Mouse (Mus musculus) stomach, embryonic 16.5 days (tissue): ENCODE results near the gene Abr. TPM values are rescaled to one million over a fixed set of nuclear protein-coding genes. Genes with fewer than 3 reads are reported as not detected.

Experiments used
- ATAC-seq: fragments of 200-750 bp; cut with Nextera tagmentation; 2 replicates; pipeline ENCODE4 v1.8.0; 2017; ENCODE audit warnings: moderate number of reproducible peaks, moderate TSS enrichment; ENCODE audit not compliant: insufficient read depth, low FRiP score
- H3K27ac ChIP-seq: fragments of 300-500 bp; sonication (generic); 2 replicates; pipeline ENCODE4 v1.5.1; 2014; ENCODE audit warnings: low read length
- H3K27me3 ChIP-seq: fragments of 300-500 bp; sonication (generic); 2 replicates; pipeline ENCODE4 v1.6.1; 2014; ENCODE audit warnings: low read length, control low read depth, mixed read lengths; ENCODE audit not compliant: control insufficient read depth, insufficient read depth
- H3K36me3 ChIP-seq: fragments of 300-500 bp; sonication (generic); 2 replicates; pipeline ENCODE4 v1.6.1; 2014; ENCODE audit warnings: low read length; ENCODE audit not compliant: control insufficient read depth, insufficient read depth
- H3K4me1 ChIP-seq: fragments of 300-500 bp; sonication (generic); 2 replicates; pipeline ENCODE4 v1.6.1; 2014; ENCODE audit warnings: low read length, control low read depth, mixed read lengths; ENCODE audit not compliant: control insufficient read depth, insufficient read depth
- H3K4me2 ChIP-seq: fragments of 300-500 bp; sonication (generic); 2 replicates; pipeline ENCODE4 v1.6.1; 2014; ENCODE audit warnings: low read depth, low read length, mixed read lengths
- H3K4me3 ChIP-seq: fragments of 300-500 bp; sonication (generic); replicated peaks from 2 replicates; pipeline ENCODE4 v1.5.1; 2014; ENCODE audit warnings: mild to moderate bottlenecking, low read length
- H3K9ac ChIP-seq: fragments of 300-500 bp; sonication (generic); 2 replicates; pipeline ENCODE4 v1.6.1; 2014; ENCODE audit warnings: low read length
- H3K9me3 ChIP-seq: fragments of 300-500 bp; sonication (generic); replicated peaks from 2 replicates; pipeline ENCODE4 v1.6.1; 2016; ENCODE audit warnings: low read length, control low read depth; ENCODE audit not compliant: control insufficient read depth
- WGBS: fragments of 180-500 bp; shearing (Covaris S2); extraction: QIAGEN DNeasy Blood & Tissue Kit; methylation state at CpG from one replicate; pipeline ENCODE4 v1.1.7; 2014; 5-methylcytosine and 5-hydroxymethylcytosine counted together
- polyA plus RNA-seq: library from polyadenylated mRNA; unstranded; fragments of >200 nt; fragmentation: Nextera tagmentation; extraction: Ambion mirVana; gene quantifications from 2 replicates; pipeline ENCODE4 v1.2.1, GENCODE M21; 2015

Gene Abr
- polyA plus RNA-seq, 1 experiment from 2014 or later, result 28.8 TPM

- ATAC-seq, result no peak
- Histone ChIP-seq H3K4me3 (no peak overlapping the region), H3K27ac (no peak overlapping the region), H3K36me3 (no peaks in the 10 kb centered on the region), H3K9ac (no peak overlapping the region), H3K4me2 (no peak overlapping the region), H3K27me3 (no peaks in the 10 kb centered on the region), H3K9me3 (no peaks in the 10 kb centered on the region), H3K4me1 (peaks cover 5% of the 10 kb centered on the region; the same call in 1 of the 2 replicates)
- 26% methylated on average over 3 of the region's 3 CpGs for WGBS
These were observed 36.0 kb downstream of the Abr start for GRCm38 (mm10) chr11:76586119-76586518.

GRCm38 (mm10) chr11:76577588-76578257 is 44.4 kb downstream of the Abr start:
- WGBS, result 37% methylated on average over 12 of the region's 12 CpGs

GRCm38 (mm10) chr11:76572820-76573385 is 49.2 kb downstream of the Abr start:
- peaks cover 18% of the 10 kb centered on the region for H3K4me1 ChIP-seq
- no peaks in the 10 kb centered on the region for H3K36me3 ChIP-seq
- H3K9me3 ChIP-seq, result no peaks in the 10 kb centered on the region
- H3K9ac ChIP-seq, result no peak overlapping the region
- no peak overlapping the region for H3K4me2 ChIP-seq
- no peak overlapping the region for H3K27ac ChIP-seq
- WGBS, result 80% methylated on average over 6 of the region's 6 CpGs
- peaks cover 3% of the 10 kb centered on the region; the same call in 1 of the 2 replicates for H3K27me3 ChIP-seq
- ATAC-seq, result no peak
- no peak overlapping the region for H3K4me3 ChIP-seq

More at GRCm38 (mm10) chr11:76577588-76578257, 44.4 kb downstream of the Abr start:
- H3K4me1 ChIP-seq, result no peaks in the 10 kb centered on the region
- no peaks in the 10 kb centered on the region for H3K36me3 ChIP-seq
- H3K27me3 ChIP-seq, result no peaks in the 10 kb centered on the region
- H3K9me3 ChIP-seq, result no peaks in the 10 kb centered on the region
- no peak overlapping the region for H3K4me2 ChIP-seq
- H3K9ac ChIP-seq, result no peak overlapping the region
- H3K27ac ChIP-seq, result no peak overlapping the region
- no peak overlapping the region for H3K4me3 ChIP-seq
- ATAC-seq, result peak; percentile 62; the same call in 1 of the 2 replicates

- H3K4me3 ChIP-seq, result peak overlapping the region; percentile 66
- H3K4me2 ChIP-seq, result peak overlapping the region; percentile 99
- H3K27ac ChIP-seq, result no peak overlapping the region
- ATAC-seq, result no peak
- H3K4me1 ChIP-seq, result peaks cover 18% of the 10 kb centered on the region
- H3K27me3 ChIP-seq, result peaks cover 3% of the 10 kb centered on the region; the same call in 1 of the 2 replicates
- H3K9me3 ChIP-seq, result no peaks in the 10 kb centered on the region
- H3K9ac ChIP-seq, result peak overlapping the region; percentile 78
- WGBS, result 5% methylated on average over 9 of the region's 9 CpGs
- H3K36me3 ChIP-seq, result no peaks in the 10 kb centered on the region
These were observed 50.5 kb downstream of the Abr start for GRCm38 (mm10) chr11:76571613-76571929.

- under 1% methylated on average over 66 of the region's 66 CpGs for WGBS
- Histone ChIP-seq H3K27me3 (peaks cover 3% of the 10 kb centered on the region; the same call in 1 of the 2 replicates), H3K9ac (peak overlapping the region; percentile 78), H3K27ac (no peak overlapping the region), H3K4me1 (peaks cover 18% of the 10 kb centered on the region), H3K4me2 (peak overlapping the region; percentile 99), H3K4me3 (peak overlapping the region; percentile 66), H3K9me3 (no peaks in the 10 kb centered on the region), H3K36me3 (no peaks in the 10 kb centered on the region)
- peak; percentile 84; the same call in 1 of the 2 replicates for ATAC-seq
These were observed 51.1 kb downstream of the Abr start for GRCm38 (mm10) chr11:76570741-76571612.

GRCm38 (mm10) chr11:76570201-76570731 is 51.8 kb downstream of the Abr start:
- no peaks in the 10 kb centered on the region for H3K36me3 ChIP-seq
- H3K4me2 ChIP-seq, result peak overlapping the region; percentile 99
- ATAC-seq, result no peak
- H3K9me3 ChIP-seq, result no peaks in the 10 kb centered on the region
- WGBS, result 13% methylated on average over 10 of the region's 10 CpGs
- H3K9ac ChIP-seq, result peak overlapping the region; percentile 78
- peaks cover 3% of the 10 kb centered on the region; the same call in 1 of the 2 replicates for H3K27me3 ChIP-seq
- H3K4me3 ChIP-seq, result peak overlapping the region; percentile 66
- peaks cover 18% of the 10 kb centered on the region for H3K4me1 ChIP-seq
- no peak overlapping the region for H3K27ac ChIP-seq

- peaks cover 3% of the 10 kb centered on the region; the same call in 1 of the 2 replicates for H3K27me3 ChIP-seq
- H3K4me2 ChIP-seq, result 0 out of 2 replicates have a peak overlapping the region, but pooled peaks have one; percentile 99
- H3K9me3 ChIP-seq, result no peaks in the 10 kb centered on the region
- H3K4me1 ChIP-seq, result peaks cover 18% of the 10 kb centered on the region
- ATAC-seq, result no peak
- peak overlapping the region; percentile 21; the same call in 1 of the 2 replicates for H3K9ac ChIP-seq
- H3K27ac ChIP-seq, result no peak overlapping the region
- no peak overlapping the region for H3K4me3 ChIP-seq
- WGBS, result 50% methylated on average over 3 of the region's 3 CpGs
- H3K36me3 ChIP-seq, result no peaks in the 10 kb centered on the region
These were observed 52.7 kb downstream of the Abr start for GRCm38 (mm10) chr11:76569436-76569835.

GRCm38 (mm10) chr11:76566081-76566480 is 56.0 kb downstream of the Abr start:
- H3K4me2 ChIP-seq, result no peak overlapping the region
- WGBS, result 66% methylated on average over 3 of the region's 3 CpGs
- H3K4me3 ChIP-seq, result no peak overlapping the region

More at GRCm38 (mm10) chr11:76566081-76566480, 56.0 kb downstream of the Abr start:
- ATAC-seq, result no peak
- Histone ChIP-seq H3K27ac (no peak overlapping the region), H3K9ac (no peak overlapping the region), H3K4me1 (peaks cover 13% of the 10 kb centered on the region; the same call in 1 of the 2 replicates), H3K27me3 (peaks cover 3% of the 10 kb centered on the region; the same call in 1 of the 2 replicates), H3K9me3 (no peaks in the 10 kb centered on the region), H3K36me3 (no peaks in the 10 kb centered on the region)
